Mouse (Mus musculus): ENCODE data around the gene Cpsf6. TPM values are rescaled to one million over a fixed set of nuclear protein-coding genes. Genes with fewer than 3 reads are reported as not detected.

Cpsf6 gene
- polyA plus RNA-seq, 1 experiment: 36.6 TPM

DNA sequence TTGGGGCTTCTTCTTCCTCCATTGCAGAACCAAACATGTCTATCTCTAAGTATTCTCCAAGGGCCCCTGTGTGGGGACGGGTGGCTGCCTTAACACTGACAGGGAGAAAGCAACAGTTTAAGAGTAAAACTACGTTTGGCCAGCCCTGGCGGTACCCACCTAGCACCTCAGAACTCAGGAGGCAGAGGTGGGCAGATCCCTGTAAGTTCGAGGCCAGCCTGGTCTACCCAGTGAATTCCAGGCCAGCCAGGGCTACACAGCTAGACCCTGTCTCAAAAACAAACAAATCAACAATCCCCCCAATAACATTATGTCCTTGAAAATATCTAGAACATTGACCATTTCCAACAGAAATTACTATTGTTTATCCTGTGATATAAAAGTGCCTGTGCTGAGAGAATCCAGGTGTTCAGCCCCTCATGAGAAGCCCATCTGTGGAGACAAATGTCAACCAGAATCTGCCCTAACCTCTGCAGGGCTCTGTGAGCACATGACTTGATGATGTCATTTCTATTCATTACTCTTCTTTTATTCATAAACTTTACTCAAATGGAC, 28.0 kb upstream of the Cpsf6 start:
- no peaks in the 10 kb centered on the region for H3K79me3 ChIP-seq (ENCODE audit: low read depth)
- no peaks in the 10 kb centered on the region for H3K36me3 ChIP-seq (ENCODE audit: control insufficient read depth, insufficient read depth)
- H3K79me2 ChIP-seq (ENCODE audit: control insufficient read depth, insufficient read depth): no peaks in the 10 kb centered on the region
- TF ChIP-seq CTCF (IDR thresholded peaks at IDR 0.05; ENCODE audit: control insufficient read depth, insufficient read depth, insufficient read length) (no peak), MYOD1 (IDR thresholded peaks at IDR 0.05; ENCODE audit: control insufficient read depth, insufficient read length, low read depth) (no peak), USF1 (IDR thresholded peaks at IDR 0.05; ENCODE audit: low read depth) (no peak), CEBPB (IDR thresholded peaks at IDR 0.05; ENCODE audit: low read depth) (no peak), MAX (IDR thresholded peaks at IDR 0.05) (no peak), FOSL1 (IDR thresholded peaks at IDR 0.05; ENCODE audit: insufficient read depth, low read length, poor library complexity, severe bottlenecking) (no peak), MYOG (IDR thresholded peaks at IDR 0.05; ENCODE audit: control insufficient read depth, extremely low read depth, insufficient read length) (no peak)
- H3ac ChIP-seq (ENCODE audit: control insufficient read depth, insufficient read length, low read depth): no peak overlapping the region
- no peak overlapping the region for H3K4me3 ChIP-seq (ENCODE audit: insufficient read depth, poor library complexity, severe bottlenecking)
- H3K27me3 ChIP-seq (ENCODE audit: control insufficient read depth, insufficient read depth, insufficient read length): no peaks in the 10 kb centered on the region

DNA sequence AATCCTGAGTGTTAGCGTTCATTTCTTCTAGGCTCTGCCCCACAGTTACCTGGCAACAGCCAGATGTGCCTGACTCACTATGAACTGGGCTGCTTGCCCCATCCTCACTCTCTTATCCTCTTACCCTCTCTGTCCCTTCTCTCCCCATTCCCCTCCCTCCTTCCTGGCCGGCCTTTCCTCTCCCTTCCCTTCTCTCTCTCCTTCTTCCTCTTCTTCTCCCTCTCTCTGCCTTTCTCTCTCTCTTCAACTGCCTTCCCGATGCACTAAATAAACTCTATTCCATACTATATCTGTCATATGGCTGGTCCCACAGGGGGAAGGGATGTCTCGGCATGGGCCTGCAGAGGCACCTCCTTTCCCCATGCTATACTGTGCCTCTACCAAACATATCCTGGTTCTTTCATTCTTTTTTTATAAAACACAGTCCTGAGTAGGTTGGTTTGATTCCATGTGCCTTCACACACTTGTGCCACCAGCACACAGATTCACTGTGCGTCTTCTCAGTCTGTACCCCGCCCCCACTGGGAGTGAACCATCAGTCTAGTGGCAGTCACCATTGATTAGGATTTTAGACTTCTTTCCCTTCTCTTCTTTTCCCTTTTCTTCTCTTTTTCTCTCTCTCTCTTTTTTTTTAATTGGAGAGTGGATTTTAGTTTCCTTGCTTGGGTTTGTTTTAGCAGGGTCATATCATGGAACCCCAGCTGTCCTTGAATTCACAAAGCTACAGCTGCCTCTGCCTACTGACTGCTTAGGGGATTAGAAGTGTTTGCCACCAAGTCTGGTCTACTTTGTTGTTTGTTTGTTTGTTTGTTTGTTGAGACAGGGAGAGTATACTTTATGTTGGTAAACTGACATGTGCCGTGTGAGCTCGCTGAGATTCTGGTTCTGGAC, 27.3 kb upstream of the Cpsf6 start:
- Histone ChIP-seq H3K79me3 (ENCODE audit: low read depth) (no peaks in the 10 kb centered on the region), H3K4me3 (ENCODE audit: insufficient read depth, poor library complexity, severe bottlenecking) (no peak overlapping the region), H3K79me2 (ENCODE audit: control insufficient read depth, insufficient read depth) (no peaks in the 10 kb centered on the region), H3K27me3 (ENCODE audit: control insufficient read depth, insufficient read depth, insufficient read length) (no peaks in the 10 kb centered on the region), H3ac (ENCODE audit: control insufficient read depth, insufficient read length, low read depth) (no peak overlapping the region), H3K36me3 (ENCODE audit: control insufficient read depth, insufficient read depth) (no peaks in the 10 kb centered on the region)
- no peak for TF ChIP-seq MYOG (IDR thresholded peaks at IDR 0.05; ENCODE audit: control insufficient read depth, extremely low read depth, insufficient read length)
- no peak for TF ChIP-seq MAX (IDR thresholded peaks at IDR 0.05)
- no peak for TF ChIP-seq CEBPB (IDR thresholded peaks at IDR 0.05; ENCODE audit: low read depth)
- no peak for TF ChIP-seq FOSL1 (IDR thresholded peaks at IDR 0.05; ENCODE audit: insufficient read depth, low read length, poor library complexity, severe bottlenecking)
- TF ChIP-seq USF1 (IDR thresholded peaks at IDR 0.05; ENCODE audit: low read depth): no peak
- TF ChIP-seq MYOD1 (IDR thresholded peaks at IDR 0.05; ENCODE audit: control insufficient read depth, insufficient read length, low read depth): no peak
- TF ChIP-seq CTCF (IDR thresholded peaks at IDR 0.05; ENCODE audit: control insufficient read depth, insufficient read depth, insufficient read length): no peak

DNA sequence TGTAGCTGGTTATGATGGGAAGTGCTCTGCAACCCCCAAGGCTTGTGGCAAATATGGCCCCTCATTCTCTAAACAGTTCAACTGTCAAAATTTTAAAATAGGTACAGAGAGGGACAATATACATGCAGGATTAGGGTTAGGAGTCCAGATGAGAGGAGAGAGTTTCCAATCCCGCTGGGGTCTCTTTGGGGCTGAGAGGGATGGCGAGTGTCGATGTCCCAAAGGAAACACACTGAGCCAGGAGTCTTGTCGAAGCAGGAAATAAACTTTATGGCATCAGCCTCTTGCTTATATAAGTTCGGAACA, 26.4 kb upstream of the Cpsf6 start:
- TF ChIP-seq MYOG (IDR thresholded peaks at IDR 0.05; ENCODE audit: control insufficient read depth, extremely low read depth, insufficient read length): no peak
- no peak for TF ChIP-seq CEBPB (IDR thresholded peaks at IDR 0.05; ENCODE audit: low read depth)
- no peak for TF ChIP-seq MAX (IDR thresholded peaks at IDR 0.05)
- no peak for TF ChIP-seq FOSL1 (IDR thresholded peaks at IDR 0.05; ENCODE audit: insufficient read depth, low read length, poor library complexity, severe bottlenecking)
- TF ChIP-seq MYOD1 (IDR thresholded peaks at IDR 0.05; ENCODE audit: control insufficient read depth, insufficient read length, low read depth): no peak
- no peak for TF ChIP-seq USF1 (IDR thresholded peaks at IDR 0.05; ENCODE audit: low read depth)
- TF ChIP-seq CTCF (IDR thresholded peaks at IDR 0.05; ENCODE audit: control insufficient read depth, insufficient read depth, insufficient read length): no peak
- Histone ChIP-seq H3ac (ENCODE audit: control insufficient read depth, insufficient read length, low read depth) (no peak overlapping the region), H3K79me3 (ENCODE audit: low read depth) (no peaks in the 10 kb centered on the region)

DNA sequence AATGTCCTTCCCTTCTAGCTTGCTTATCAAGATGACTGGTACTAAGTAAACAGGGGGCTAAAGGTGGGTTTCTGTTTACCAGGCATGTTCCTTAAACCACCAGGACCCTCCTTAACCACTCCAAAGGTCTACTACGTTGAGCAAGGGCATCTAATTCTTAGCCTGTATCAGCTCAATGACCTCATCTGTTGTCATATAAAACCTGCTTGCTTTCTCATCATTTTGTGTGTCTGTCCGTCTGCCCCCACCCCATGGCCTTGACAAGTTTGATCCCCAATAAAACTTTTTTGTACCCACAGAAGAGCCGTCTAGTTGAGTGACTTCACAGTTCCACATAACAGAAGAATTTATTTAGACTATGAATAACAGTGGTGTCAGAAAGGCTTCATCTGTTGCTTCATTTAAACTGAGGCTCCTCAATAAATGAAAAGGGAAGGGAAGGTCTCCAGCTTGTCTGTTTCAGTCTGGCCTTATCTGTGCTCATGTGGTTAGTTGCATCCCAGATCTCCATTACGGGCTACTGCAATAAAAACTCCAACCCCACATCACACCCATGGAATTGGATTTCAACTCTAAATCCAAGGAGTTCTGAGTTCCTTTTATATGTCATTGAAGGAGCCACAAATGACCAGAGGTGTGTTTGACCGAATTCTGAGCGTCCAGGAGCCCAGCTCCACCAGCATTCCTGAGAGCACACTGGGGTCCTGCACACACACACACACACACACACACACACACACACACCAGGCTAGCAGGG, 25.9 kb upstream of the Cpsf6 start:
- Histone ChIP-seq H3K4me3 (ENCODE audit: insufficient read depth, poor library complexity, severe bottlenecking) (no peak overlapping the region), H3ac (ENCODE audit: control insufficient read depth, insufficient read length, low read depth) (no peak overlapping the region), H3K79me3 (ENCODE audit: low read depth) (no peaks in the 10 kb centered on the region), H3K36me3 (ENCODE audit: control insufficient read depth, insufficient read depth) (no peaks in the 10 kb centered on the region), H3K27me3 (ENCODE audit: control insufficient read depth, insufficient read depth, insufficient read length) (no peaks in the 10 kb centered on the region), H3K79me2 (ENCODE audit: control insufficient read depth, insufficient read depth) (no peaks in the 10 kb centered on the region)
- TF ChIP-seq USF1 (IDR thresholded peaks at IDR 0.05; ENCODE audit: low read depth) (no peak), CEBPB (IDR thresholded peaks at IDR 0.05; ENCODE audit: low read depth) (no peak), MAX (IDR thresholded peaks at IDR 0.05) (no peak), FOSL1 (IDR thresholded peaks at IDR 0.05; ENCODE audit: insufficient read depth, low read length, poor library complexity, severe bottlenecking) (no peak), CTCF (IDR thresholded peaks at IDR 0.05; ENCODE audit: control insufficient read depth, insufficient read depth, insufficient read length) (no peak), MYOD1 (IDR thresholded peaks at IDR 0.05; ENCODE audit: control insufficient read depth, insufficient read length, low read depth) (no peak)

More for the DNA sequence above, 26.4 kb upstream of the Cpsf6 start:
- H3K36me3 ChIP-seq (ENCODE audit: control insufficient read depth, insufficient read depth): no peaks in the 10 kb centered on the region
- H3K27me3 ChIP-seq (ENCODE audit: control insufficient read depth, insufficient read depth, insufficient read length): no peaks in the 10 kb centered on the region
- H3K4me3 ChIP-seq (ENCODE audit: insufficient read depth, poor library complexity, severe bottlenecking): no peak overlapping the region
- no peaks in the 10 kb centered on the region for H3K79me2 ChIP-seq (ENCODE audit: control insufficient read depth, insufficient read depth)

DNA sequence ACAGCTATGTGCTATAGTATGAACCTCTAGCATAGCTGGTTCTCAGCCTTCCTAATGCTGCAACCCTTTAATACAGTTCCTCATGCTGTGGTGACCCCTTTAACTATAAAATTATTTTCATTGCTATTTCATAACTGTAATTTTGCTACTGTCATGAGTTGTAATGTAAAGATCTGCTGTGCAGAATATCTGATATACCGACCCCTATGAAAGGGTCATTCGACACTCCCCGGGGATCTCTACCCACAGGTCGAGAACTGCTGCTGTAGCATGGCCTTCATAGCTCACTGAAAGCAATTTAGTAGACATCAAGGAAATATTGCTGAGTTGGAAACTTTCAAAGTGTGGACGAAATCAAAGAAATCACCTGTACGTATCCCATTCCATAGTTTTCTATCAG, 24.6 kb upstream of the Cpsf6 start:
- H3K27me3 ChIP-seq (ENCODE audit: control insufficient read depth, insufficient read depth, insufficient read length): no peaks in the 10 kb centered on the region
- no peak overlapping the region for H3K4me3 ChIP-seq (ENCODE audit: insufficient read depth, poor library complexity, severe bottlenecking)
- no peaks in the 10 kb centered on the region for H3K79me2 ChIP-seq (ENCODE audit: control insufficient read depth, insufficient read depth)
- TF ChIP-seq MYOD1 (IDR thresholded peaks at IDR 0.05; ENCODE audit: control insufficient read depth, insufficient read length, low read depth): no peak
- TF ChIP-seq MYOG (IDR thresholded peaks at IDR 0.05; ENCODE audit: control insufficient read depth, extremely low read depth, insufficient read length): no peak
- TF ChIP-seq MAX (IDR thresholded peaks at IDR 0.05): no peak
- TF ChIP-seq CEBPB (IDR thresholded peaks at IDR 0.05; ENCODE audit: low read depth): no peak
- TF ChIP-seq CTCF (IDR thresholded peaks at IDR 0.05; ENCODE audit: control insufficient read depth, insufficient read depth, insufficient read length): no peak
- no peak for TF ChIP-seq FOSL1 (IDR thresholded peaks at IDR 0.05; ENCODE audit: insufficient read depth, low read length, poor library complexity, severe bottlenecking)
- no peaks in the 10 kb centered on the region for H3K36me3 ChIP-seq (ENCODE audit: control insufficient read depth, insufficient read depth)
- no peaks in the 10 kb centered on the region for H3K79me3 ChIP-seq (ENCODE audit: low read depth)
- H3ac ChIP-seq (ENCODE audit: control insufficient read depth, insufficient read length, low read depth): no peak overlapping the region

All from C2C12 (cell line).